Mouse (Mus musculus): ENCODE measurements around the gene Zfp941.

DNA sequence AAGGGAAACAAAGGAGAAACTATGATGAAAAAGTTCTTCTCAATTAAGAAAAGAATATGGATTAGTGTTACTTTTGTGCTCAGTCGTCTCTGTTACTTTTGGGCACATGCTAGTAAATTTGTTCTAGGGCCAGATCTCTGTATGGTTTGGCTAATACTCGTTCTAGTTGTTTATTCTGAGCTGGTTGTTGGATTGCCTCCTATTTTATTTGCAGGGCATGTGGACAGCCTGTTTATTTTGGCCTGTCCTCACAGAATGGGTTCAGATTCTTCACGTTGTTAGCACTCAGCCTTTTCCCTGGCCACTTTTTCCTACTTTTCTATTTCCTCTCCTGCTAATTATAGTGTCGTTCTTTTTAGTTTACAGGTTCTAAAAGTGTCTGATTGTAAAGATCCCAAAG is 28.4 kb downstream of the Zfp941 start:
- TF ChIP-seq CTCF (IDR thresholded peaks at IDR 0.05; ENCODE audit: low read depth) (no peak), EP300 (optimal IDR thresholded peaks at IDR 0.05) (no peak)

Measured in stomach, postnatal 0 days (tissue).